Mouse (Mus musculus) mouse trophoblast stem cell (cell line): ENCODE measurements around the gene Trpc4ap.
"Not testable (repeated sequence)": the region's sequence is repeated elsewhere in the genome, so short reads cannot be mapped to it uniquely, and the experiment has no call there.

Experiments used
- in situ Hi-C, 2 experiments: fragments of 300-500 bp; cut with MseI, MboI; formaldehyde crosslinking; loops; 2 replicates in 1 of 2; 3 replicates in 1 of 2; pipeline ENCODE4 v1.15.1; 2025

The Trpc4ap gene

GRCm38 (mm10) chr2:155691723-155692493 is at the start of gene Trpc4ap:
TSS of gene Trpc4ap (minus strand) at chr2:155692384.
- in situ Hi-C loops, result no loop called here

- in situ Hi-C loops, result no loop called here
These were observed 45.6 kb upstream of the Trpc4ap start for GRCm38 (mm10) chr2:155737803-155738202.

- in situ Hi-C loops, result no loop called here
These were observed 44.8 kb upstream of the Trpc4ap start for GRCm38 (mm10) chr2:155736936-155737335.

GRCm38 (mm10) chr2:155735766-155736165 is 43.6 kb upstream of the Trpc4ap start, which contains the start of gene Gm17581:
TSS of gene Gm17581 (minus strand) at chr2:155735866.
- in situ Hi-C loops, result not testable (repeated sequence)

- in situ Hi-C loops, result no loop called here
These were observed 42.9 kb upstream of the Trpc4ap start for GRCm38 (mm10) chr2:155735080-155735479.

GRCm38 (mm10) chr2:155729158-155729645 is 37.0 kb upstream of the Trpc4ap start, which contains the start of gene Edem2:
TSS of gene Edem2 (minus strand) at chr2:155729475.
- in situ Hi-C loops, result no loop called here

- in situ Hi-C loops, result no loop called here
These were observed 36.6 kb upstream of the Trpc4ap start for GRCm38 (mm10) chr2:155728742-155729141.

- in situ Hi-C loops, result no loop called here
These were observed 35.7 kb upstream of the Trpc4ap start for GRCm38 (mm10) chr2:155727764-155728395.

- in situ Hi-C loops, result no loop called here
These were observed 34.1 kb upstream of the Trpc4ap start for GRCm38 (mm10) chr2:155726302-155726701.

GRCm38 (mm10) chr2:155724526-155724925 is 32.3 kb upstream of the Trpc4ap start:
- in situ Hi-C loops, result no loop called here

- in situ Hi-C loops, result no loop called here
These were observed 31.9 kb upstream of the Trpc4ap start for GRCm38 (mm10) chr2:155724036-155724435.

- in situ Hi-C loops, result no loop called here
These were observed 28.4 kb upstream of the Trpc4ap start for GRCm38 (mm10) chr2:155720585-155720984.

GRCm38 (mm10) chr2:155717082-155717990 is 25.2 kb upstream of the Trpc4ap start:
- in situ Hi-C loops, result no loop called here

GRCm38 (mm10) chr2:155710557-155710956 is 18.4 kb upstream of the Trpc4ap start:
- in situ Hi-C loops, result no loop called here

- in situ Hi-C loops, result no loop called here
These were observed 15.1 kb upstream of the Trpc4ap start for GRCm38 (mm10) chr2:155707251-155707650.

- in situ Hi-C loops, result no loop called here
These were observed 11.4 kb upstream of the Trpc4ap start for GRCm38 (mm10) chr2:155703630-155704029.

- in situ Hi-C loops, result no loop called here
These were observed 9.3 kb upstream of the Trpc4ap start for GRCm38 (mm10) chr2:155701399-155701919.

GRCm38 (mm10) chr2:155698443-155698842 is 6.3 kb upstream of the Trpc4ap start:
- in situ Hi-C loops, result loop anchor here (5.0 kb wide), 1 partner anchor 59 kb away; no protein-coding TSS in a partner anchor

GRCm38 (mm10) chr2:155696851-155697250 is 4.7 kb upstream of the Trpc4ap start:
- in situ Hi-C loops, result loop anchor here (5.0 kb wide), 1 partner anchor 60 kb away; no protein-coding TSS in a partner anchor

- in situ Hi-C loops, result loop anchor here (5.0 kb wide), 1 partner anchor 61 kb away; no protein-coding TSS in a partner anchor
These were observed 3.9 kb upstream of the Trpc4ap start for GRCm38 (mm10) chr2:155696091-155696558.

- in situ Hi-C loops, result loop anchor here (5.0 kb wide), 1 partner anchor 62 kb away; no protein-coding TSS in a partner anchor
These were observed 3.1 kb upstream of the Trpc4ap start for GRCm38 (mm10) chr2:155695316-155695715.
